Mouse (Mus musculus) bone marrow macrophage, adult 2 months (primary cell): ENCODE data around the gene Fancc. TPM values are rescaled to one million over a fixed set of nuclear protein-coding genes. Genes with fewer than 3 reads are reported as not detected.

Experiments
- H3K27ac ChIP-seq: 2 replicates; pipeline ENCODE4 v1.5.1; 2012; ENCODE audit warnings: low read depth, low read length; ENCODE audit not compliant: insufficient read depth
- H3K4me1 ChIP-seq: 2 replicates; pipeline ENCODE4 v1.6.1; 2012; ENCODE audit warnings: low read length; ENCODE audit not compliant: control insufficient read depth, insufficient read depth
- H3K4me3 ChIP-seq: 2 replicates; pipeline ENCODE4 v1.5.1; 2012; ENCODE audit warnings: mild to moderate bottlenecking, low read length, moderate library complexity; ENCODE audit not compliant: insufficient read depth
- CTCF ChIP-seq: IDR thresholded peaks from 2 replicates; pipeline ENCODE4 v1.5.1; 2012; ENCODE audit warnings: low read depth, mild to moderate bottlenecking, low read length, moderate library complexity
- POLR2A ChIP-seq: IDR thresholded peaks from 2 replicates; pipeline ENCODE4 v1.6.1; 2012; ENCODE audit warnings: mild to moderate bottlenecking, low read depth, low read length, borderline replicate concordance
- polyA plus RNA-seq: library from polyadenylated mRNA; stranded (reverse); fragments of >200 nt; gene quantifications from 2 replicates; pipeline ENCODE4 v1.2.4, GENCODE M21; 2012; ENCODE audit not compliant: missing spikeins, insufficient read depth, insufficient read length

The Fancc gene
- polyA plus RNA-seq, 1 experiment: 7.6 TPM

DNA sequence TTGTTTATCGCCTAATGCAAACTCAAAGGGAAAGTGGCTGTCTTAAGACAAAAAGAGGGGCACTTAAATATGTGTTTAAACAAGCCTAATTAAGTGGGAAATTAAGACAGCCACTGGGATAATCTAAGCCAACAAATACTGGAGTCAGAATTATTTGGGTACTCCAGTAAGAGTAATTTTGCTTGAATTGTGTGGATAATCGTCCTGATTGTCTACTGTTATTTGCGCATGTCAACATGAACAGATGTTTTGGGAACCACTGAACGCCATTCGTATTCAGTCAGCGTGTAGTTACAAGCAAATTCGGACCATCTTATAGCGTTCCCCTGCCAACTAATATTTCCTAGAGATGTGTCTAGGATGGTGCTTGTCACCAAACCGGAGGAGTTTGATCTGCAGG, 33.8 kb upstream of the Fancc start:
- Histone ChIP-seq H3K4me1 (peaks cover 16% of the 10 kb centered on the region), H3K4me3 (no peak overlapping the region), H3K27ac (no peak overlapping the region)
- no peak for TF ChIP-seq CTCF
- TF ChIP-seq POLR2A: no peak

- no peak overlapping the region for H3K27ac ChIP-seq
- TF ChIP-seq CTCF: no peak
- TF ChIP-seq POLR2A: no peak
- no peak overlapping the region for H3K4me3 ChIP-seq
- peaks cover 16% of the 10 kb centered on the region for H3K4me1 ChIP-seq
Observed at GRCm38 (mm10) chr13:63530371-63530764, 33.3 kb upstream of the Fancc start.

GRCm38 (mm10) chr13:63529602-63530370, 32.7 kb upstream of the Fancc start:
- Histone ChIP-seq H3K4me3 (no peak overlapping the region), H3K4me1 (peaks cover 16% of the 10 kb centered on the region), H3K27ac (no peak overlapping the region)
- TF ChIP-seq CTCF: no peak
- TF ChIP-seq POLR2A: no peak

DNA sequence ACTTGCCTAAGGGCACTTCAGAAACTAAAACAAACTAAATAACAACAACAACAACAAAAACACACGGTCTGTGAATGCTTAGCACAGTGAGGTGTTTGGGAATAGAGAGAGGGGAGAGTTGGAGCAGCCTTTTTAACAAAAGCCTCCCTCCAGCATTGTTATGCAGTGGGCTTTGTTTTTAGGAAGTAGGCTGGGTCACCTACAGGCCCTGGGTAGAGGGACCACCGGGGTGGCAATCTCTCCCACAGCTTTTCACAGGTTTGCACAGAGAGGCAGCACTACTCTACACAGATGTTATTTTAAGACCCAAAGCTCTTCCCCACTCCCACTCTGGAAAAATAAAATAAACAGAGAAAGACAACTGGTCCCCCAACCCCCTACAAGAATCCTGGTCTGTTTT, 31.8 kb upstream of the Fancc start:
- TF ChIP-seq CTCF: no peak
- TF ChIP-seq POLR2A: no peak
- H3K27ac ChIP-seq: no peak overlapping the region
- H3K4me3 ChIP-seq: no peak overlapping the region
- H3K4me1 ChIP-seq: peaks cover 16% of the 10 kb centered on the region

- Histone ChIP-seq H3K4me3 (no peak overlapping the region), H3K27ac (no peak overlapping the region), H3K4me1 (peaks cover 16% of the 10 kb centered on the region)
- TF ChIP-seq POLR2A: no peak
- TF ChIP-seq CTCF: no peak
Observed at GRCm38 (mm10) chr13:63528164-63528675, 31.1 kb upstream of the Fancc start.

GRCm38 (mm10) chr13:63525571-63526197, 28.6 kb upstream of the Fancc start:
- H3K4me1 ChIP-seq: peaks cover 16% of the 10 kb centered on the region
- no peak overlapping the region for H3K4me3 ChIP-seq
- no peak for TF ChIP-seq POLR2A
- TF ChIP-seq CTCF: no peak
- no peak overlapping the region for H3K27ac ChIP-seq

DNA sequence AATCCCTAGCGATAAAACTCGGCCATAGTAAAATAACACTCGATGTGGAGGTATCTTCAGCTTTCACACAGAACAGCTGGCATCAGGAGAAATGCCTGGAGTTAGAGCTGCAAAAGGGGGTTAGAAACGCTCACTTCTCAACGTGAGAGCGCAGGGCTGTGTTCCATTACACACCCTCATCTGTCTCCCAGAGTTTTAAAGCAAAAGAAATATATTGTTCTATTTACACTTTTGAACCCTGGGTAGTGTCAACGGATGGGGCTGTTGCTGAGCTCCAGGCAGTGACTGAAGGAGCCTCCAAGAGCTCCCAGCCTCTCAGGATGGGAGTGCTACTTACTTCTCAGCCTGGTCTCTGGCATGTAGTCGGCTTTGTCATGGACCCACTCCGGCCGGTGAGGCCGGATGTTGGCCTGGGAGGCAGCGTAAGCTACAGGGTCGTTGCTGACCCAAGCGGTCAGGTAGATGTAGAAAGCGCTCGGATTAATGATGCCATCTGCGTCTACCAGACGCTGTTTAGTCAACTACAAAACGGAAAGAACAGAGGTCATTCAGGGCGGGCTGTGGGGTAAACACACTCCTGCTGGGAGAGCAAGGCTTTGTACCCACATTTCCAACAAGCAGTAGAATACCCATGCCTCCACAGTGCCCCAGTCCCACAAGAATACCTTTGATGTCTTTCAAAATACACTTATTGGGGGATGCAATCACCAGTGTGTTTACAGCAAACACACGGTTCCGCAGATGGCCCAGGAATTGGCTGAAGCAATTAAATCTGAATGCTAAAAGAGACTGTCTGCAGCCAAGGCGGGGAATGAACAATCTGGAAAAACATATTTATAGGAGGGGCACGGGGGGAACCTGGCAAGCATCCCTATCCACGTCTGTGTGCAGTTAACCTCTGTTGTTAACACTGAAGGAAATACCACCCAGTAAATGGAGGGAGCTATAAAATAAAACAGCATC, 27.8 kb upstream of the Fancc start:
- H3K4me3 ChIP-seq: no peak overlapping the region
- peaks cover 16% of the 10 kb centered on the region for H3K4me1 ChIP-seq
- no peak overlapping the region for H3K27ac ChIP-seq
- TF ChIP-seq POLR2A (no peak), CTCF (no peak)

DNA sequence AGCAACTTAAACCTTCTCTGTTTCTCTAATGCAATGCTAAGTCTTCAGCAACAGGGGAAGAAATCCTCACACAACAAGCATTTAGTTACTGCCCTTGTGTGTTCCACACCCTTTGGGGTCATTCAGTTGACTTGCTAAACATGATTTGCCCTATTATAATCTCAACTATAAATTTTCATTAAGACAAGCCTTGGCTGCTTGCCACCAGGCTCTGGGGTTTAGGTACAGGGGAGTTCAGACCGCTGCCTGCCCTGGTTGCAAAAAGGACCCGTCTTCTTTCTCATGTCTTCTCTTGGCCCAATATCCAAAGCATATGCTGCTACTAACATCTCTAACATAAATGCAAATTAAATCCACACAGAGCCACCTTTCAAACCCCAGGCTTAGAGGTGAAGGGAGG, 27.0 kb upstream of the Fancc start:
- H3K4me1 ChIP-seq: peaks cover 15% of the 10 kb centered on the region
- H3K27ac ChIP-seq: no peak overlapping the region
- no peak overlapping the region for H3K4me3 ChIP-seq
- TF ChIP-seq POLR2A (no peak), CTCF (no peak)

DNA sequence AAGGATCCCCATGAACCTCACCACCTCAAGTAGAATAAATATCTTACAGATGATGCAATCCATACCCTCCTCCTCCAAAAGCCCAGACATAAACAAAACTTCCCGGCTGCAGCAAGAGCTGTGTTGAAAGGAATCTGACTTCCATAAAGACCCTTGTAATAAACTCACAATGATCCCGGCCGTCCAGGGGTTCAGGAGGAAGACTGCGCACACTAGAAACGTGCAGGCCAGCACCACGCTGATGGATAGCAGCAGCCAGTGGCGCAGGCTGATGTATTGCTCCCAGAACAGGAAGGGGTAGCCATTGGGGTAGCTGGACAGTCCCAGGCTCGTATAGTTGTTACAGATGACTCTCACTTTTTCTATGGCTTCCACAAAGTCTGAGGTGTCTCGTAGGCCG, 25.8 kb upstream of the Fancc start:
- H3K4me1 ChIP-seq: peaks cover 2% of the 10 kb centered on the region
- TF ChIP-seq CTCF: no peak
- TF ChIP-seq POLR2A: no peak
- H3K4me3 ChIP-seq: no peak overlapping the region
- H3K27ac ChIP-seq: no peak overlapping the region

GRCm38 (mm10) chr13:63520110-63520509, 23.0 kb upstream of the Fancc start:
- Histone ChIP-seq H3K27ac (no peak overlapping the region), H3K4me1 (no peaks in the 10 kb centered on the region), H3K4me3 (no peak overlapping the region)
- TF ChIP-seq CTCF (no peak), POLR2A (no peak)
